Mouse (Mus musculus) C3H10T1/2 (cell line): Measurements from ENCODE around the gene Raver1. TPM values are rescaled to one million over a fixed set of nuclear protein-coding genes. Genes with fewer than 3 reads are reported as not detected.

Source experiments
- polyA plus RNA-seq, 2 experiments: library from polyadenylated mRNA; unstranded; fragments of >200 nt; fragmentation: generic; extraction: Trizol; gene quantifications; one replicate each; pipeline ENCODE4 v1.2.1; 2012; ENCODE audit warnings: missing spikeins in 2 of 2

The Raver1 gene
- 10 to 100 TPM; 46.3 to 49.8 TPM for polyA plus RNA-seq

GRCm38 (mm10) chr9:21091707-21092320 is at the start of gene Raver1, which contains the start of gene Gm38431:
Gene Raver1 (minus strand): TSS chr9:21092008.
Gene Gm38431 (minus strand): TSS chr9:21091997.

GRCm38 (mm10) chr9:21131059-21131956 is 39.5 kb upstream of the Raver1 start, which contains the start of gene Tyk2:
Gene Tyk2 (minus strand): TSS chr9:21131243.

GRCm38 (mm10) chr9:21073044-21073840 is 18.6 kb downstream of the Raver1 start, which contains the start of the genes Gm49373 and Fdx1l:
Gene Gm49373 (minus strand): TSS chr9:21073096.
Gene Fdx1l (minus strand): TSS chr9:21073614.

GRCm38 (mm10) chr9:21067006-21067684 is 24.7 kb downstream of the Raver1 start, which contains the start of gene Zglp1:
Gene Zglp1 (minus strand): TSS chr9:21067093.

GRCm38 (mm10) chr9:21031896-21032351 is 59.9 kb downstream of the Raver1 start, which contains the start of gene Icam5:
Gene Icam5 (plus strand): TSS chr9:21032073.

GRCm38 (mm10) chr9:21029291-21030054 is 62.3 kb downstream of the Raver1 start, which contains the start of gene Icam4:
Gene Icam4 (plus strand): TSS chr9:21029373.

Other genes with a start within 250 kb of the Raver1 start
- gene A230050P20Rik, start 223.4 kb downstream of the Raver1 start, polyA plus RNA-seq: under 1 TPM in 1 of 2 experiments, not detected in 1; 0.02 TPM
- 1 to 10 TPM in 1 of 2 experiments, under 1 TPM in 1; 0.51 to 1.0 TPM for gene Angptl6, start 212.3 kb downstream of the Raver1 start, polyA plus RNA-seq
- 10 to 100 TPM; 26.9 to 45.5 TPM for gene Ppan, start 203.8 kb downstream of the Raver1 start, polyA plus RNA-seq
- 100 to 1,000 TPM; 144 to 260 TPM for gene Eif3g, start 193.4 kb downstream of the Raver1 start, polyA plus RNA-seq
- 10 to 100 TPM; 22.4 to 29.1 TPM for gene Dnmt1, start 132.1 kb downstream of the Raver1 start, polyA plus RNA-seq
- 10 to 100 TPM; 11.7 to 27.7 TPM for gene S1pr2, start 115.2 kb downstream of the Raver1 start, polyA plus RNA-seq
- gene Mrpl4, start 89.3 kb downstream of the Raver1 start, polyA plus RNA-seq: 100 to 1,000 TPM; 124 to 136 TPM
- under 1 TPM; 0.04 to 0.99 TPM for gene Icam1, start 76.0 kb downstream of the Raver1 start, polyA plus RNA-seq
- gene Icam4, start 62.6 kb downstream of the Raver1 start, polyA plus RNA-seq: under 1 TPM; 0.08 to 0.52 TPM
- 1 to 10 TPM in 1 of 2 experiments, under 1 TPM in 1; 0.25 to 7.9 TPM for gene Icam5, start 59.9 kb downstream of the Raver1 start, polyA plus RNA-seq
- gene Zglp1, start 24.9 kb downstream of the Raver1 start, polyA plus RNA-seq: under 1 TPM in 1 of 2 experiments, not detected in 1; 0.57 TPM
- under 1 TPM; 0.52 to 0.88 TPM for gene Gm49373, start 18.9 kb downstream of the Raver1 start, polyA plus RNA-seq
- 10 to 100 TPM; 58.9 to 94.5 TPM for gene Fdx1l, start 18.4 kb downstream of the Raver1 start, polyA plus RNA-seq
- 1 to 10 TPM in 1 of 2 experiments, under 1 TPM in 1; 0.99 to 1.5 TPM for gene Gm38431, start within 50 bp of the Raver1 start, polyA plus RNA-seq
- 10 to 100 TPM in 1 of 2 experiments, 1 to 10 TPM in 1; 5.3 to 10.9 TPM for gene Tyk2, start 39.2 kb upstream of the Raver1 start, polyA plus RNA-seq
- gene Cdc37, start 58.0 kb upstream of the Raver1 start, polyA plus RNA-seq: 100 to 1,000 TPM; 230 to 298 TPM
- 10 to 100 TPM in 1 of 2 experiments, 1 to 10 TPM in 1; 4.1 to 10.6 TPM for gene Pde4a, start 73.7 kb upstream of the Raver1 start, polyA plus RNA-seq
- gene Keap1, start 147.4 kb upstream of the Raver1 start, polyA plus RNA-seq: 10 to 100 TPM; 29.4 to 56.7 TPM
- under 1 TPM in 1 of 2 experiments, not detected in 1; 0.07 TPM for gene S1pr5, start 156.4 kb upstream of the Raver1 start, polyA plus RNA-seq
- 10 to 100 TPM; 18.7 to 19.6 TPM for gene Atg4d, start 173.3 kb upstream of the Raver1 start, polyA plus RNA-seq
- 10 to 100 TPM; 14.1 to 22.0 TPM for gene Kri1, start 196.0 kb upstream of the Raver1 start, polyA plus RNA-seq
- gene Cdkn2d, start 199.4 kb upstream of the Raver1 start, polyA plus RNA-seq: 10 to 100 TPM; 21.1 to 59.7 TPM
- gene Ap1m2, start 220.3 kb upstream of the Raver1 start, polyA plus RNA-seq: under 1 TPM in 1 of 2 experiments, not detected in 1; 0.06 TPM
- 10 to 100 TPM; 11.5 to 67.6 TPM for gene Slc44a2, start 228.7 kb upstream of the Raver1 start, polyA plus RNA-seq